Mouse (Mus musculus) c-Kit-positive CD71-positive TER-119-positive erythroid progenitor cells, embryonic 14.5 days (primary cell): ENCODE results near the gene Tmem245.
"Not testable (repeated sequence)": the region's sequence is repeated elsewhere in the genome, so short reads cannot be mapped to it uniquely, and the experiment has no call there.

Source experiments
- DNase-seq: peaks from one replicate; pipeline ENCODE4 v3.0.0-alpha.2; 2013; ENCODE audit warnings: low spot score

Tmem245 gene

DNA sequence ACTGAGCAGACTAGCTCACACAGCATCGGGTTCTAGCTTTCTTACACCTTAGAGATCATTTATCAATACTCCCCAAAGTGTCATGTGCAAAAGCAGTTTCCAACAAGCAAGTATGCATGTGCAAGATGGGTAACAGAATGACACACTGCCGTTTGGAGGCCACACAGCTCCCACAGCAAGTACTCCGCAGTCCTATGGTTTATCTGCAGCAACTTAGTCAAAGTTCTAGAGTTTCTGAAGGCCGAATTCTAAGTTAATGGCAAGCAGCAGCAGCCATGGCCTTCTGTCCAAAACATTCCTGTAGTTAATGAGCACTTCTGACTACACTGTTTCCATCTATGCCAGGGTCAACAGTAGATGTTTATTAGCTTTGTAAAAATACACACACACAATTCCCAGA lies 20.3 kb downstream of the Tmem245 start:
- no peak for DNase-seq

DNA sequence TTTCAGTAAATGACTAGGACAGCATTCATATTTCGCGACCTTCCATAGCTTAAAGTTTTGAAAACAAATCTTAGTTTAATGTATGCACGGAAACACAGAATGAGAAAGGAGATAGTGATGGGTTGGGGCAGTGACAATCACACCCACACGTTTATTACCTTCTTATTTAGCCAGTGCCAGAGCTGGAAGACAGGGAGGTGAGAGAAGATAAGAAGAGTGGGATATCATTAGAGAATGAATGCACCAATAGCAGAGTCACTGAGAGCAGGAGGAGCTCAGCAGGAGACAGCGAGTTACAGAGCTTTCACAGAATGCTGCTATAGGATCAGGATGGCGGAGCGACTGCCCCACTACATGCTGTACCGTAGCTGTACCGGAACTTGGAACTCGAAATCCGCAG lies 25.0 kb downstream of the Tmem245 start:
- no peak for DNase-seq

GRCm38 (mm10) chr4:56915732-56916325 lies 31.4 kb downstream of the Tmem245 start:
- no peak for DNase-seq

DNA sequence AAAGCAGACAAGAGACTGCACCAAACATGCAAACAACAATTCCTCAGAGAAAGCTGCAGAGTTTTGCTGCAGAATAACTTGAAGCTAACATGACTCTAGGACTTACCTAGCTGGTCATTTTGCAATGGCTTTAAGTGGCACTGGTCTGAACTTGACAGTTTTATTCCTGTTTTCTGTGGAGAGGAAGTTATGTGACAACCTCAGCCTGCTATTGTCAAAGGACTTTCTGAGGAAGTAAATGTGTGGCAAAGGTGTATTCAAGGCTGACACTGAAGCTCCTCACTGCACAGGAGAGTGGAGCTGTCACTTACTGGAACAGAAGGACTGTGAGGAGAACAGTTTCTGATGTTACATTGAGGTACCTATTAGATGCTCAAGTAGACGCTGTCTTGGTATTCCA lies 32.5 kb downstream of the Tmem245 start:
- DNase-seq, result no peak

DNA sequence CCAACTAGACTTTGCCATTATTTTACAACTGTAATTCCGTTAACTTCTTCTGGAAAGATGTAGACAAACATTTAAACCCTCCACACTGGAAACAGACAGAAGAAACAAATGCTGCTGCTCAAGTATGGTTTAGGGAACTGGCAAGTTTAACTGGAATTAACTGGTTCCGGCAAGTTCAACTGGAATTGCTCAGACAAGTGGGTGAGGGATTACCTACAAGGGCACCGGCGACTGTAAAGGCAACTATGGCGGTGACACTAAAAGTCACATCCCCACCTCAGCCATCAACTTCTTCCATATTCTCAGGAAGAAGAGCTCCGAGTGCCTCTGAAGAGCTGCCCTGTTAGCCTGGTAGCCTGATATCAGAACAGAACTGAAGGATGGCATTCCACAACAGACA lies 32.9 kb downstream of the Tmem245 start:
- DNase-seq, result no peak

DNA sequence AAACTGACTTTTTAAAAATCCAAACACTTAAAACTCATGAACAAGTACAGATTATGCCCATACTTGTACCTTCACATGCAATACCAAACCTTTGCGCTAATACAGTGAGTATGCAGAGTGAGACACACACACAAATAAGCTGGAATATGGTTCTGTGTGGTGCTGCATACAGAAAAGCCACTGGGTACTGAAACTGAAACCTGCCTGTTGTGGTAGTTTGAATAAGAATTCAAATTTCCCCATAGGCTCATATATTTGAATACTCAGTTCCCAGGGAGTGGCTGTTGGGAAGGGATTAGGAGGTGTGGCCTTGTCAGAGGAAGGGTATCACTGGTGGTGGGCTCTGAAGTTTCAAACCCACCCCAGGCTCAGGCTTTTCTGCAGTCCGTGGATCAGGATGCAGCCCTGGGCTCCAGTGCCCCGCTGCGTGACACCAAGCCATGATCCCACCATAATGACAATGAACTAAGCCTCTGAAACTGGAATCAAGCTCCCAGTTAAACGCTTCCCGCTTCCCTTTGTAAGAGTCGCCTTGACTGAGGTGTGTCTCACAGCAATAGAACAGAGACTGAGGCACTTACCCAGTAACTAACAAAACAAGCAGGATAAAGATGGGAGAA lies 34.7 kb downstream of the Tmem245 start:
- DNase-seq, result no peak

- DNase-seq, result no peak
Observed at GRCm38 (mm10) chr4:56909568-56909967, 37.7 kb downstream of the Tmem245 start.

GRCm38 (mm10) chr4:56907671-56908070 lies 39.6 kb downstream of the Tmem245 start:
- no peak for DNase-seq

- no peak for DNase-seq
Observed at GRCm38 (mm10) chr4:56906926-56907325, 40.3 kb downstream of the Tmem245 start.

DNA sequence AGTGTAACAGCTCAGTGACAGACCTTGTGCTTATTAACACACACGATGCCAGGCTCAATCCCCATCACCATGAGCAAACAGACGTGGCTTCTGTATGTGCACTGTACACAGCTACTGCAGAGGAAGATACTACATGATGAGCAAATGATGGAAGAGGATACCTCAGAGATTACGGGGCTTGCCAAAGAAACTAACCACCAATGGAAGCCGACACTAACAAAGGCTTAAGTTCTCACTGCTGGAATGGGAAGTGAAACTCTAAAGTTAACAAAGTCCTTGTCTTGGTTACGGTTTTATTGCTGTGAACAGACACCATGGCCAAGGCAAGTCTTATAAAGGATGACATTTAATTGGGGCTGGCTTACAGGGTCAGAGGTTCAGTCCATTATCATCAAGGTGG lies 41.7 kb downstream of the Tmem245 start:
- DNase-seq, result no peak

- peak; percentile 8 for DNase-seq
Observed at GRCm38 (mm10) chr4:56901671-56902070, 45.6 kb downstream of the Tmem245 start.

DNA sequence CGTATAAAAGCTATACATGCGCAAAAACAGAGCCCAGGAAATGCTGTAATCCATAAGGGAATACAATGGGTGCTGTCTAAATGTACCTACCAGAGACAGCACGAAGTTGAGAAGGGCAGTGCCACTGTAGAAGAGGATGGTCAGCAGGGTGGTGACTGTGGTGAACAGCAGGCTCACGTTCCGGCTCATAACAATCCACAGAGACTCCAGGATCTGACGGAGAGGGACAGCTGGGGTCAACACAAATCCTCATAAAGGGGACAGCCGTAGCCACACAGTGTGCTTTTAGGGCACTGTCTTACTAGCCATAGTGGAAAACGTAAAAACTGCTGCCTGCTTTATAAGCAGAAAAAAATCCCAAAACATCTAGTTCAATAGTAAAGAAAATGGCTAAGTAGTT lies 48.0 kb downstream of the Tmem245 start:
- DNase-seq, result no peak

DNA sequence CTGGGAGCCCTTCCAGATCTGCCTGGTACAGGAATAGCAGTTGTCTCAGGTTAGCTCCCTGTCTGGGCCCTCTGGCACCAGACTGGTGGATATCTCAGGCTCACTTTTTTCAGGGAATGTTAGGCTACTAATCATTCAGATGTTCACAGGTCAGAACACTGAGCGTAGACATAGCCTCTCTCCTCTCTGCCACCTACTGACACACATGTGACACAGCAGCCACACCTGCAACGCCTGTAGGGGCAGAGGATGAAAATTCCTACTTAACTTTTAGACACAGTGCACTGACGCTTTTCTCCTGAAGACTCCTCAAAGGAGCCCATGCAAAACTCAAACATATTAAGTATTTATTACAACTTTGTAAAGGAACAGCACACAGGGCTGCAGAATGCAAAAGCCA lies 49.7 kb downstream of the Tmem245 start:
- no peak for DNase-seq

- no peak for DNase-seq
Observed at GRCm38 (mm10) chr4:56894196-56894595, 53.0 kb downstream of the Tmem245 start.

- peak; percentile 2 for DNase-seq
Observed at GRCm38 (mm10) chr4:56892501-56893115, 54.6 kb downstream of the Tmem245 start.

DNA sequence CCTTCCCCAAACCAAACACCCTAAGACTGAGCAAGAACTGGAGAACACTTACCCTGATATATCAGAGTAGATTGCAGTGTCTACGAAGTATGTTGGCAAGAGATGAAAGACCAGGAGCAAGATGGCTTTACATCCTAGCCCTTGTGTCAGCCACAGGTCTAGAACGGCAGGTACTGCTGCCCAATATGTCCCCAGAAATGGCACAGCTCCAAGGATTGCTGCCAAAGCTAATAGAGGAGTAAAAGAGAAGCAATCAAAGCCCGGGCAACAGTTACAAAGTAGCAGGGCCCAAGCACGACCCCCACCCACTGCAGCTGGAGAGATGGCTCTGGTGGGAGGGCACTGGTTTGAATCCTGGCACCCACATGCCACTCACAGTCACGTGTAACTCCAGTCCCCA lies 58.8 kb downstream of the Tmem245 start:
- no peak for DNase-seq

- no peak for DNase-seq
Observed at GRCm38 (mm10) chr4:56886286-56886979, 60.8 kb downstream of the Tmem245 start.

DNA sequence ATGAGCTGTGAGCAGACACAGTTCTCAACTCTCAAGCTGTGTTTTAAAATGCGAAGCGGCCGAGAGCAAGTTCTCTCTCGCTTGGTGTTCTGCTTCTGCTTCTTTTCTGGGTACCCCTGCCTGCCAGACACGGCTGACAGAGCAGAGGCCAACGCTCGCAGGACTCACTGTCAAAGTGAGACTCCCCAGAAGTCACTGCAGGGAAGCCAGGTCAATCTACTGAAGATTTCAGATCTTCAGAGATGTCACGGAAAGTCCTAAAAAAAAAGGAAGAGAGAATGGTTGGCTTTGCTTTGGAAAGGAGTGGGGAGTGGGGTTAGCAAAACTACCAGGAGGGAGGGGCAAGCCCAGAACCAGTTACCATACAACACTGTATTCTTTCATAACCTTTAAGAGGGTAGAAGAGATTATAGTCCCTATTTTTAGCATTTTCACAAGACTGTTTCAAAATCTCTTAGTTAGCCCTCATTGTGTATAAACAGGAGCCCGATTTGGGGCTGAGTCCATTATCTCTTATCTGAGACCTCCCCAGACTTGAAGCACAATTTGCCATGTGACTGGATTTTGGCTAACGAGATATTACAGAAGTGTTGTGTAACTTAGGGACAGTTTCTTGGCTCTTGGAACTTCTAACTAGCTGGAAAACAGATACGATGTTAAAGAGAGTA lies 67.1 kb downstream of the Tmem245 start:
- no peak for DNase-seq

DNA sequence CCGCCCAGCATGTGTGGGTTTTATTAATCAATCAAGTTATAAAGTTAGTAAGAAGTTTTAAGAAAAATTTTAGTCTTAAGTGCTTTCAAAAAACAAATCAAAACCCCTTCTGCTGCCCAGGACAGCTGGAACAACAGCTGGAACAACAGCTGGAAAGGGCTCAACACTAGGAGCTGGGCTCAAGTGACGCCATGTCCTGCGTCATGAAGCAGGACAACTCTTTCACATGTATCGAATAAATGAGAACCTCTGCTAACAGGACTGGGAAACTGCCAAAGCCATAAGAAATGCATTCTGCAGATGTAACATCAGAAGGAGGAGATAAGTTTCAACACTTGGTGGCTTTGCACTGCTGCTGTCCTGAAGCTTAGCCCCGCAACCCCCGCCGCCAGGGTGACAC lies 68.3 kb downstream of the Tmem245 start:
- DNase-seq, result no peak

DNA sequence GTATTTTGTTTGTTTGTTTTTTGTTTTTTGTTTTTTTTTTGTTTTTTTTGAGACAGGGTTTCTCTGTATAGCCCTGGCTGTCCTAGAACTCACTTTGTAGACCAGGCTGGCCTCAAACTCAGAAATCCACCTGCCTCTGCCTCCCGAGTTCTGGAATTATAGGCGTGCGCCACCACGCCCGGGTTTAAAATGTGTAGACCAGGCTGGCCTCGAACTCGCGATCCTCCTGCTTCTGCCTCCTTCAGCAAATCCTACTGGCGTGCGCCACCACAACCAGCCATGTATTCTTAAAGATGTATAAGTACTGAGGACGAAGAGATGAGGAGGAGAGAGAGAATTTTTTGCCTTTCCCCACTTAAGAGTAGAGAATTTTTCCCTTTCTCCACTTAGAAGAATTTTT lies 76.7 kb downstream of the Tmem245 start:
- DNase-seq, result not testable (repeated sequence)

- no peak for DNase-seq
Observed at GRCm38 (mm10) chr4:56867761-56868160, 79.5 kb downstream of the Tmem245 start.

DNA sequence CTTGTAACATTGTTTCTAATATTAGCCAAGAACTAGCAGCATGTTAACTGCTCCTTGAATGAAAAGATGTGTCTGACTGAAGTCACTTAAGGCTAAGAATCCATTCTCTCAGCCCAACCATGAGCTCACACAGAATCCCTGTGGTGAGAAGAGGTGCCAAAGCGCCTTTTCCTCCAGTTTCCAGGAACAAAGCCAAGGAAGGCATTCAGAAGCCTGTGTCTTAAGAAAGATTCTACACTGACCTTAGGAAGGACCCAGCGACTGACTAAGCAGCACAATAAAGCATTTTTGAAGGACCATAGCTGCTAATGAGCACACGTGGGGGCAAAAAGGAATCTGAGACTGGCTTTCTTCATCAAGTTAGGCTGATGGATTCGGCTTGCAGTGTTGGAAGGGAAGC lies 81.3 kb downstream of the Tmem245 start:
- no peak for DNase-seq
